Mouse (Mus musculus) neural tube, embryonic 15.5 days (tissue): ENCODE data around the gene Tcam1. TPM values are rescaled to one million over a fixed set of nuclear protein-coding genes. Genes with fewer than 3 reads are reported as not detected.

ENCODE experiments used
- ATAC-seq: fragments of 200-750 bp; cut with Nextera tagmentation; 2 replicates; pipeline ENCODE4 v1.8.0; 2017; ENCODE audit warnings: mild to moderate bottlenecking, moderate TSS enrichment, moderate library complexity; ENCODE audit not compliant: low FRiP score
- H3K27ac ChIP-seq: fragments of 300-500 bp; sonication (generic); replicated peaks from 2 replicates; pipeline ENCODE4 v1.5.1; 2015; ENCODE audit warnings: mild to moderate bottlenecking, inconsistent platforms
- H3K27me3 ChIP-seq: fragments of 300-500 bp; sonication (generic); replicated peaks from 2 replicates; pipeline ENCODE4 v1.6.1; 2015; ENCODE audit warnings: inconsistent platforms
- H3K36me3 ChIP-seq: fragments of 300-500 bp; sonication (generic); 2 replicates; pipeline ENCODE4 v1.6.1; 2015; ENCODE audit warnings: inconsistent platforms
- H3K4me1 ChIP-seq: fragments of 300-500 bp; sonication (generic); 2 replicates; pipeline ENCODE4 v1.6.1; 2015; ENCODE audit warnings: inconsistent platforms
- H3K4me2 ChIP-seq: fragments of 300-500 bp; sonication (generic); 2 replicates; pipeline ENCODE4 v1.6.1; 2015; ENCODE audit warnings: inconsistent platforms, mild to moderate bottlenecking, moderate library complexity
- H3K4me3 ChIP-seq: fragments of 300-500 bp; sonication (generic); replicated peaks from 2 replicates; pipeline ENCODE4 v1.5.1; 2015; ENCODE audit warnings: mild to moderate bottlenecking, inconsistent platforms
- H3K9ac ChIP-seq: fragments of 300-500 bp; sonication (generic); replicated peaks from 2 replicates; pipeline ENCODE4 v1.6.1; 2015; ENCODE audit warnings: mild to moderate bottlenecking, inconsistent platforms
- H3K9me3 ChIP-seq: fragments of 300-500 bp; sonication (generic); replicated peaks from 2 replicates; pipeline ENCODE4 v1.6.1; 2016; ENCODE audit warnings: inconsistent platforms
- whole genome bisulfite sequencing: fragments of 180-500 bp; shearing (Covaris S2); methylation state at CpG from one replicate; pipeline ENCODE4 v1.1.7; 2015; ENCODE audit warnings: mixed read lengths; 5-methylcytosine and 5-hydroxymethylcytosine counted together
- polyA plus RNA-seq: library from polyadenylated mRNA; unstranded; fragments of >200 nt; fragmentation: Nextera tagmentation; extraction: Ambion mirVana; gene quantifications from 2 replicates; pipeline ENCODE4 v1.2.1, GENCODE M21; 2015

Tcam1 gene
- polyA plus RNA-seq, 1 experiment from 2014 or later, result 0.15 TPM

DNA sequence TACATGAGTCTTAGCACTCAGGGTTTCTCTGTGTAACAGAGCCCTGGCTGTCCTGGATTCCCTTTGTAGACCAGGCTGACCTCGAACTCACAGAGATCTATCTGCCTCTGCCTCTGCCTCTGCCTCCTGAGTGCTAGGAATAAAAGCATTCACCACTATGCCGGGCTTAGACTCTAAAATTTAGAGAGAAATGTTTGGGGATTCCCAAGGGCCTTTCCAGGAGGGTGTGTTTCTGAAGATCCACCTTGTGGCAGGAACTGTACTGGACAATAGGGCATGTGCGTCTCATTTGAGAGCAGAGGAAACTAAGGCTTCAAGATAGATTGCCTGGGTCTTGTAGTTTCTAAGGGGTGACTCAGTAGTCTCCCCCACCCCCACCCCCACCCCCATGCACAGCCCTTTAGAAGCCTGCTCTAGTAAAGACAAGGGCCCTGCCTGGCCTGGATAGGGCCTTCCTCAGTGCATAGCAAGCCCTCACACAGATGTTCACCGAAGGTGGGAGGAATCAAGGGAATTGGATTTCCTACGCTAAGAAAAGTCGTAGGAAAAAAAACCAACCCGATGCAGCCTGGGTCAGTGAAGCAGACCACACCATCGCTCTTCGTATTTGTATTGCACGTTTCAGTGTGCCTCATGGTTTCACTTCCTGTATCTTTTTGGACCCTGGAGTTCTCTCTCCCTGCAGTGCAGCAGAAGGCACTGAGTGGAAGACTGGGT lies 29.0 kb downstream of the Tcam1 start:
- no peak overlapping the region for H3K27ac ChIP-seq
- 86% methylated on average over 10 of the region's 10 CpGs for WGBS
- no peaks in the 10 kb centered on the region for H3K36me3 ChIP-seq
- H3K4me3 ChIP-seq, result no peak overlapping the region
- H3K4me2 ChIP-seq, result no peak overlapping the region
- no peaks in the 10 kb centered on the region for H3K4me1 ChIP-seq
- no peak overlapping the region for H3K9ac ChIP-seq
- no peaks in the 10 kb centered on the region for H3K9me3 ChIP-seq
- H3K27me3 ChIP-seq, result no peaks in the 10 kb centered on the region
- no peak for ATAC-seq

DNA sequence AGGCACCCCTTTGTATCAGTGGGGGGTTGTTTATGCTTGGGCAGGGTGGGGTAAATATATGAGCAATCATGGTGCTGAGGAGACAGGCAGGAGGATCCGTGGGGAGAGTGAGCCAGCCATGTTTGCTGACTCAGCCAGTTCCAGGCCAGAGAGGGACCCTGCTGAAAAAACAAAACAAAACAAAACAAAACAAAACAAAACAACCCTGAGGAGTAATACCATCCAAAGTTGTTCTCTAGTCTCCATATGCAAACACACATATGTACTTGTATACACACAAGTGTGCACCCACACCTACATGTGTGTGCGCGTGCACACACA lies 29.6 kb downstream of the Tcam1 start:
- Histone ChIP-seq H3K4me3 (no peak overlapping the region), H3K4me1 (no peaks in the 10 kb centered on the region), H3K9ac (no peak overlapping the region), H3K27ac (no peak overlapping the region), H3K36me3 (no peaks in the 10 kb centered on the region), H3K9me3 (no peaks in the 10 kb centered on the region), H3K27me3 (no peaks in the 10 kb centered on the region), H3K4me2 (no peak overlapping the region)
- no peak for ATAC-seq
- 83% methylated on average over 3 of the region's 3 CpGs for WGBS

DNA sequence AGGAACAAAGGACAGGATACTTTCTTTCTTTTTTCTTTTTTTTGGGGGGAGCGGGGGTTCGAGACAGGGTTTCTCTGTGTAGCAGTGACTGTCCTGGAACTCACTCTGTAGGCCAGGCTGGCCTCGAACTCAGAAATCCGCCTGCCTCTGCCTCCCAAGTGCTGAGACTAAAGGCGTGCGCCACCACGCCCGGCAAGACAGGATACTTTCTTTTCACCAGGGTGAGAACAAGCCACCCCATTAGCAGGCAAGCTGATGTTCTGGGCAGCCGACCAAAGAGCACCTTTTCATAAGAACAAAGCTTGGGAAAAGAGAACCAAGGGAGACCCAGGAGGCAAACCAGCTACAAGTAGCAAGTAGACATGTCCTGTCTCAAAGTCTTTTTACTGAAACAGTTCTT lies 30.3 kb downstream of the Tcam1 start:
- Histone ChIP-seq H3K27ac (no peak overlapping the region), H3K4me2 (no peak overlapping the region), H3K36me3 (no peaks in the 10 kb centered on the region), H3K27me3 (no peaks in the 10 kb centered on the region), H3K9ac (no peak overlapping the region), H3K4me3 (no peak overlapping the region), H3K9me3 (no peaks in the 10 kb centered on the region), H3K4me1 (no peaks in the 10 kb centered on the region)
- WGBS, result 88% methylated on average over 9 of the region's 9 CpGs
- no peak for ATAC-seq

- Histone ChIP-seq H3K4me3 (no peak overlapping the region), H3K4me2 (no peak overlapping the region), H3K36me3 (no peaks in the 10 kb centered on the region), H3K9me3 (no peaks in the 10 kb centered on the region), H3K9ac (no peak overlapping the region), H3K27me3 (no peaks in the 10 kb centered on the region), H3K27ac (no peak overlapping the region), H3K4me1 (no peaks in the 10 kb centered on the region)
- WGBS, result 83% methylated on average over 5 of the region's 5 CpGs
- no peak for ATAC-seq
Measured at GRCm38 (mm10) chr11:106307432-106307831, 31.0 kb downstream of the Tcam1 start.

DNA sequence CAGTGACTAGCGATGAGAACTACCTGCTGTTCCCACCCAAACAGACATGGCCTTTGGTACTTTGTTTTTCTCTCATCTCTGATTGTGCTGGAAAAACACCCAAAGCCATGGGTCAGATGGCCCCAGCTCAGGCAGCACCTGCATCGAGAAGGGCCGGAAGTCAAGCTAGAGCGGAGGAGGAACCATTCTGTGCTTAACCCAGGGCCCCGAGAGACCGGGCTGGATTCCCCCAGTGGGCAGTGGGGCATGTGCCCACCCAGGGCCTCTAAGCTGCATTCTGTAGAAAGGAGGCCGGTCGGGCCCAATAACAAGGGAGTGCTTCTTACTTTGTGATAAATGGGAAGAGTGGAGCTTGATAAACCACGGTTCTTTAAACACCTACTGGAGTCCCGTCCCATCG lies 31.7 kb downstream of the Tcam1 start:
- Histone ChIP-seq H3K27ac (no peak overlapping the region), H3K4me3 (no peak overlapping the region), H3K9ac (no peak overlapping the region), H3K4me1 (no peaks in the 10 kb centered on the region), H3K4me2 (no peak overlapping the region), H3K36me3 (no peaks in the 10 kb centered on the region), H3K27me3 (no peaks in the 10 kb centered on the region), H3K9me3 (no peaks in the 10 kb centered on the region)
- 84% methylated on average over 11 of the region's 11 CpGs for WGBS
- ATAC-seq, result no peak

DNA sequence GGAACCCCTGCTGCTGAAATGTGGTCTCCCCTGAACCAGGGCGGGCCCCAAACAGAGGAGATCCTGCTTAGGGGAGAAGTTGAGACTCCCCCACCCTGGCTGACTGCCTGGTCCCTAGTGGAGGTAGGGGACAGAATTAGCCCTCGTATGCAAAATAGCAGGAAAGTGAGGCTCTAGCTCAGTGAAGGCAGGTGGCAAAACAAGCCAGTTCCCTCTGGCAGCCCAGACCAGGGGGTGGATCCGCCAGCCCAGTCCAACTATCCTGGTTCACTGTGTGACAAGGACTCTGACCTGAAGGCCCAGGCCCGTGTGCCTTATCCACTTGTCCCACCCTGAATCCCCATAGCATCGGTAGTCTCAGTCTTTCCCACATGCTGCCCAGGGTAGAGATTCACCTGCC lies 33.7 kb downstream of the Tcam1 start:
- Histone ChIP-seq H3K27ac (no peak overlapping the region), H3K9ac (no peak overlapping the region), H3K36me3 (no peaks in the 10 kb centered on the region), H3K4me1 (no peaks in the 10 kb centered on the region), H3K4me3 (no peak overlapping the region), H3K4me2 (no peak overlapping the region), H3K27me3 (no peaks in the 10 kb centered on the region), H3K9me3 (no peaks in the 10 kb centered on the region)
- 65% methylated on average over 5 of the region's 5 CpGs for WGBS
- ATAC-seq, result no peak

DNA sequence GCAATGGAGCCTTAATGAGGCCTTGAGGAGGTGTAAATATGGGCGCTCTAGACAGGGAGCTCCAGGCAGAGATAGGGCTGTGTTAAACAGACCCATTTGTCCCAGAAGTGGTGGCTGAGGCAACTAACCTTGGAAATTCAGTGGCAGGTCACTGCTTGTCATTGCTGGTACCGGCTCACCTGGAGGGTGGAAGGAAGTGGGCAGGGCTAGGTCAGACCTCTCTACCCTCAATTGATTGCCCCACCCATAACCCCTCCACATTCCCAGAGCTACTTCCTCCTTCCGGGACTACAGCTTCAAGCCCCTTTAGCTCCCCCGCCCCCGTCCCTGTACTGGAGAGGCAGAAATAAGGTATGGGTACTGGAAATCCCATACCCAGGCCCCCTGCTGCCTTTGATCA lies 37.1 kb downstream of the Tcam1 start:
- ATAC-seq, result no peak
- WGBS, result 73% methylated on average over 5 of the region's 5 CpGs

GRCm38 (mm10) chr11:106314333-106314812 lies 37.9 kb downstream of the Tcam1 start, which contains the start of gene Cd79b:
TSS of gene Cd79b (minus strand) at chr11:106314762.
- no peaks in the 10 kb centered on the region for H3K9me3 ChIP-seq
- H3K4me2 ChIP-seq, result no peak within 1 kb of the TSS
- H3K4me3 ChIP-seq, result no peak within 1 kb of the TSS
- H3K4me1 ChIP-seq, result no peaks in the 10 kb centered on the region
- no peaks in the 10 kb centered on the region for H3K36me3 ChIP-seq
- no peaks in the 10 kb centered on the region for H3K27me3 ChIP-seq
- H3K27ac ChIP-seq, result no peak within 1 kb of the TSS
- H3K9ac ChIP-seq, result no peak within 1 kb of the TSS
- ATAC-seq, result no peak
- WGBS, result 65% methylated on average over 9 of the region's 9 CpGs

More for the DNA sequence above, 37.1 kb downstream of the Tcam1 start:
- H3K4me3 ChIP-seq, result no peak overlapping the region
- no peaks in the 10 kb centered on the region for H3K36me3 ChIP-seq
- H3K4me1 ChIP-seq, result no peaks in the 10 kb centered on the region
- H3K9me3 ChIP-seq, result no peaks in the 10 kb centered on the region
- H3K27ac ChIP-seq, result no peak overlapping the region
- no peak overlapping the region for H3K4me2 ChIP-seq
- no peak overlapping the region for H3K9ac ChIP-seq
- no peaks in the 10 kb centered on the region for H3K27me3 ChIP-seq

GRCm38 (mm10) chr11:106316416-106316815 lies 39.9 kb downstream of the Tcam1 start:
- Histone ChIP-seq H3K4me3 (no peak overlapping the region), H3K4me2 (no peak overlapping the region), H3K9me3 (no peaks in the 10 kb centered on the region), H3K27me3 (no peaks in the 10 kb centered on the region), H3K4me1 (no peaks in the 10 kb centered on the region), H3K27ac (no peak overlapping the region), H3K9ac (no peak overlapping the region), H3K36me3 (no peaks in the 10 kb centered on the region)
- no peak for ATAC-seq
- 73% methylated on average over 1 of the region's 1 CpGs for WGBS

DNA sequence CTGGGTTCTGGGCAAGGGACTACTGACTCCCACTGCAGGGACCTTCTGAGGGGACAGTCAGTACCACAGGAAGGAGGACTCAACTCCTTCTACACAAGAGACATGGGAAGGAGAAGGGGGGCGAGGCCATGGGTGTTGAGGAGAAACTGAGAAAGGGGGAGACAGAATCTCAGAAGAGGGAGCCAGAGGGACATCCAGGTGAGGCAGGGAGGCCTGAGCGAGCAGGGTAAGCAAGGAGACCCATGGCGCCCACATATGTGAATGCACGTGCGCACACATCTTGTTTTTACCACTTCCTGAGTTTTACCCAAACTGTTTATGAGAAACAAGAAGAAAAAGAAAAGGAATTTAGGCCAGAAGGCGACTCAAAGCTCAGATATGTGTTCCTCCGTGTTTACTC lies 41.3 kb downstream of the Tcam1 start:
- Histone ChIP-seq H3K4me1 (no peaks in the 10 kb centered on the region), H3K4me2 (no peak overlapping the region), H3K27me3 (no peaks in the 10 kb centered on the region), H3K36me3 (no peaks in the 10 kb centered on the region), H3K27ac (no peak overlapping the region), H3K9ac (no peak overlapping the region), H3K4me3 (no peak overlapping the region), H3K9me3 (no peaks in the 10 kb centered on the region)
- WGBS, result 82% methylated on average over 7 of the region's 7 CpGs
- ATAC-seq, result no peak

DNA sequence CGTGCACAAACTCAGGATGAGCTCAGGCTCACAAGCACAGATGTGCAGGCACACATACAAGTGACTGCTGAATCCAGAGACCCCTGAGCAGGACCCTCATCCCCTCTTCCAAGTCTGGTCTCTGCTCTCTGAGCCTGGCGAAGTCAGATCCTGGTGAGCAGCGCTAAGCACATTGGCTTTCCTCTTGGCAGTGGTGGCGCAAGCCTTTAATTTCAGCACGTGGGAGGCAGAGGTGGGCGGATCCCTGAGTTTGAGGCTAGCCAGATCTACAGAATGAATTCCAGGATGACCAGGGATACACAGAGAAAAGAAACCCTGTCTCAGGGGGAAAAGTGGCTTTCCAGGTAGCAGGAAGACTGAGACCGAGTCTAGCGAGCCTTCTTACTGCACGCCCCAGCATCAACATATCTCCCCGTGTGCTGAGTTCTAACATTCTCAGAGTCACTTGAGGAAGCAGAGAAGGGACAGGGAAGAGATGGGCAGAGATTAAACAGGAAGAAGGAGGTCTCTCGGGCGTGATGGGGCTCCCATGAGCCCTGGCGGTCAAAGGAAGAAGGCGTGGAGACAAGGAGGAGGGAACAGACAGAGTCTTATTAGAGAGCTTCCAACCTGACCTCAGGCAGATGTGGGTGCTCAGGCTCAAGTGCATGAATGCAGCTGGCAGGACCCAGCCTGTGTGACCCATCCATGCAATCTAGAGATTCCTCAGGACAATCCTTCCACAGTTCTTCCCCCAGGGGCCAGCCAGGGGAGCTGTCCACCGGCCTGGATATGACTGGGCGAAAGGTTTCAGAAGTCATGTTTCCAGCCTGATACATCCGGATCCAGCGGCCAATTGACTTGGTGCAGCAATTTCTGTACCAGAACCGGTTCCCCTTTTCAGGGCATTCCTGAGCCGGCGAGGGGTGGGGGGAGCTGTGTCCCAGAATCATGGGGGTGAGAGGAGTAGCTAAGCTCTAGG lies 42.2 kb downstream of the Tcam1 start:
- Histone ChIP-seq H3K4me2 (no peak overlapping the region), H3K9ac (no peak overlapping the region), H3K27me3 (no peaks in the 10 kb centered on the region), H3K36me3 (no peaks in the 10 kb centered on the region), H3K27ac (no peak overlapping the region), H3K4me1 (no peaks in the 10 kb centered on the region), H3K4me3 (no peak overlapping the region), H3K9me3 (no peaks in the 10 kb centered on the region)
- WGBS, result 76% methylated on average over 21 of the region's 21 CpGs
- ATAC-seq, result no peak

DNA sequence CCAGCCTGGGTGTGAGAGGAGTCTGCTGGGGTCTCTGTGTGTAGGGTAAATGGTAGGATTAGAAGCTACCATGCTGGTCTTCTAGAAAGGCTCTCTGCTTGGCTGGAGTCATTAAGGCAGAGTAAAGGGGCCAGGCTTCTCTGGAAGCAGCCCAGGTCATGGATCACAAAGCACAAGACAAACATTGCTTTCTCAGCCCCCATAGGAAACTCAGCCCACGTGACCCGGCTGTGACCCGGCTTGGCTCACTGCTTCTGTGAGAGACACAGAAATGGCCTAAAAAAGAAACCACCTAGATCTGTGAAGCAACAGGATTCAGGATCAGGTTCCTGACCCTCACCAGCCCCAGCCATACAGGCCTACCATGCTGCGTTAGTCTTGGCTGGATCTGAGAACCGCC lies 48.4 kb downstream of the Tcam1 start:
- Histone ChIP-seq H3K4me2 (no peak overlapping the region), H3K4me3 (no peak overlapping the region), H3K4me1 (no peaks in the 10 kb centered on the region), H3K36me3 (no peaks in the 10 kb centered on the region), H3K9ac (no peak overlapping the region), H3K27ac (no peak overlapping the region), H3K27me3 (no peaks in the 10 kb centered on the region), H3K9me3 (no peaks in the 10 kb centered on the region)
- ATAC-seq, result no peak
- WGBS, result 84% methylated on average over 5 of the region's 5 CpGs
